Mouse (Mus musculus): ENCODE measurements around the gene Serpine2. TPM values are rescaled to one million over a fixed set of nuclear protein-coding genes. Genes with fewer than 3 reads are reported as not detected.

The Serpine2 gene
- polyA plus RNA-seq, 1 experiment: 1.7 TPM

DNA sequence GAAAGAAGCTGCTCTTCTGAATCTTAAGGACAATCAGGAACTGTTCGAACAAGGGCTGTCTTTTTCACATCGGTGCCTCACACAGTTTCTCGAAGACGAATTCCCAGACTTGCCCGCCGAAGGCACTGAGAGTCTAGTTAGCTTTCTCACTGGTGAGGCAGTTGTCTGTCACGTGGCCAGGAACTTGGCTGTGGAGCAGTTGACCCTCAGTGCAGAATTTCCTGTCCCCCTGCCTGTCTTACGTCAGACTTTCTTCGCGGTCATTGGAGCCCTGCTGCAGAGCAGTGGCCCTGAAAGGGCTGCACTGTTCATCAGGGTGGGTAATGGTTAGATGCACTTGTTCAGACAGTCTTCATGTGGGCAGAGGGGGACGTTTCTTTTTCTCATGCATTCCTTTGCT, 83.0 kb downstream of the Serpine2 start:
- peaks cover 2% of the 10 kb centered on the region for H3K36me3 ChIP-seq (ENCODE audit: control insufficient read depth, insufficient read depth, low read length)

DNA sequence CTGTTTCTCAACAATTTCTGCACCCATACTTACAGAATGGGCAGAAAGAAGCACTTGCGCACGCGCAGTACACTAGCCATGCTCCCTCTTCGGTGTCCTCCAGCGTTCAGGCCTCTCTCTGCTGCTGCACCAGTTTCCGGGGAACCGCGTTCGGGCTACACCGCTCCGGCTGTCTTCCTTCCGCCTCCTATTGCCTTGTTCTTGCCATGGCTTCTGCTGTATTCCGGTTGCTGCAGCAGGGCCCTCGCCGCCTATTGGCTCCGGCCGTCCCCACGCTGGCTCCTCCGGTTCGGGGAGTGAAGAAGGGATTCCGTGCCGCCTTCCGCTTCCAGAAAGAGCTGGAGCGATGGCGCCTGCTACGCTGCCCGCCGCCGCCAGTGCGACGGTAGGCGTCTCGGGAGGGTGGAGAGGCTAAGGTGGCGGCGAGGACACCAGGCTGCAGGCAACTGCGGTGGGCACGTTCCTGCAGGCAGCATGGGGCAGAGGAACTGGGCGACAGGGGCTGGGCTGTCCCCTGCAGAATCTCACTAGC, 85.0 kb downstream of the Serpine2 start, which contains the start of the genes Mrpl44 and Wdfy1:
TSS of gene Mrpl44 (plus strand) at position 92 of the 532 bp plus-strand sequence.
TSS of gene Wdfy1 (minus strand) at position 217 of the 532 bp plus-strand sequence.
- TF ChIP-seq POLR2A (IDR thresholded peaks at IDR 0.05; ENCODE audit: control insufficient read depth, low read depth, low read length) (peak; percentile 83; the same call in 1 of the 2 replicates), CTCF (IDR thresholded peaks at IDR 0.05; ENCODE audit: control insufficient read depth, insufficient read depth, insufficient replicate concordance, low read depth, low read length) (no peak)
- H3K36me3 ChIP-seq (ENCODE audit: control insufficient read depth, insufficient read depth, low read length): peaks cover 2% of the 10 kb centered on the region
- peak within 1 kb of the TSS; percentile 55 for H3K27ac ChIP-seq (ENCODE audit: control insufficient read depth, insufficient read depth, low read depth, low read length)
- H3K27me3 ChIP-seq (ENCODE audit: control insufficient read depth, insufficient read depth, low read length): no peaks in the 10 kb centered on the region
- H3K4me1 ChIP-seq (ENCODE audit: control insufficient read depth, insufficient read depth, low read length): no peaks in the 10 kb centered on the region
- H3K4me3 ChIP-seq (ENCODE audit: control insufficient read depth, low read depth, low read length): peak within 1 kb of the TSS; percentile 96

More for the DNA sequence above, 83.0 kb downstream of the Serpine2 start:
- TF ChIP-seq CTCF (IDR thresholded peaks at IDR 0.05; ENCODE audit: control insufficient read depth, insufficient read depth, insufficient replicate concordance, low read depth, low read length): no peak
- no peak for TF ChIP-seq POLR2A (IDR thresholded peaks at IDR 0.05; ENCODE audit: control insufficient read depth, low read depth, low read length)
- no peaks in the 10 kb centered on the region for H3K4me1 ChIP-seq (ENCODE audit: control insufficient read depth, insufficient read depth, low read length)
- H3K27ac ChIP-seq (ENCODE audit: control insufficient read depth, insufficient read depth, low read depth, low read length): no peak overlapping the region
- H3K27me3 ChIP-seq (ENCODE audit: control insufficient read depth, insufficient read depth, low read length): no peaks in the 10 kb centered on the region
- H3K4me3 ChIP-seq (ENCODE audit: control insufficient read depth, low read depth, low read length): no peak overlapping the region

DNA sequence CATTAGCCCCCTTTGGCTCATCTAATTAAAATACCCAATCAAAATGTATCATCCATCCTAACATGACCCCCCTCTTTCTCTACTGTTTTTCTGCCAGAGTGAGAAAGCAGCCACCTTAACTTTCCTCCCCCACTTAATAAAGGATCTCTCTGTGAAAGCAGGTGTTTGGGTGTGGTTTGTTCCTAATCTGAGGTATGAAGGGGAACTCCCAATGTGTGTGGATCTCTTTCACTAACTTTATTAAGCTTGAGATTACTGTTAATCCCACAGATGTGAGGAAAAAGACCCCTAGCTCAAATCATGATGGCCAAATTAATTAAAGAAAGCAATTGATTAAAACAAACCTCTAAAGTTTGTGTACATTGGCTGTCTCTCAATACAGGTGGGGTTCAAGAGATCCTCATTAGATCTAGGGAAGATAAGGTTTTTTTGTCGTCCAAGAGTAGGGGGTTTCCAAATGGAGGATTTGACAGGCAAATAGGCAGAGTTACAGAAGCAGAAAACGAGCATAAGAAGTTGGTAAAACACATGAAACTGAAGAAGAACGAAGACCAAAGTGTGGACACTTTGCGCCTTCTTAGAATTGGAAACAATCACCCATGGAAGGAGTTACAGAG, 86.7 kb downstream of the Serpine2 start:
- Histone ChIP-seq H3K27me3 (ENCODE audit: control insufficient read depth, insufficient read depth, low read length) (no peaks in the 10 kb centered on the region), H3K4me1 (ENCODE audit: control insufficient read depth, insufficient read depth, low read length) (no peaks in the 10 kb centered on the region)

DNA sequence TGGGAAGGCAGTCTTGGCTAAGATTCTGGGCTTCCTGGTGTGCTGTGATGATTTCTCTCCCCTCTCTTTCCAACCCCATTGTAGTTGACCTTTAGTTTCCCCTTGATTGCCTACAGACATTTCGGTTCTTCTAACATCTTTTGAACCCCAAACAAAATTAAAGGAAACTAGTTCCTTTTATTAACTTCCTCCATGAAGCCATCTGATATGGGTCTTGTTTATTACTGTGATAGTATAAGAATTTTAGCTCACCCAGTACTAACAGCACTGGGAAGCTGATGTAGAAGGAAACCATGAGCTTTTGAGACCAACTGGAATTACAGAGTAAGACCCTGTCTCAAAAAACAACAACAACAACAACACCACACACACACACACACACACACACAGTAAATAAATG, 92.7 kb downstream of the Serpine2 start:
- H3K27me3 ChIP-seq (ENCODE audit: control insufficient read depth, insufficient read depth, low read length): no peaks in the 10 kb centered on the region
- H3K4me3 ChIP-seq (ENCODE audit: control insufficient read depth, low read depth, low read length): no peak overlapping the region
- no peak overlapping the region for H3K27ac ChIP-seq (ENCODE audit: control insufficient read depth, insufficient read depth, low read depth, low read length)
- no peaks in the 10 kb centered on the region for H3K36me3 ChIP-seq (ENCODE audit: control insufficient read depth, insufficient read depth, low read length)
- no peaks in the 10 kb centered on the region for H3K4me1 ChIP-seq (ENCODE audit: control insufficient read depth, insufficient read depth, low read length)
- TF ChIP-seq POLR2A (IDR thresholded peaks at IDR 0.05; ENCODE audit: control insufficient read depth, low read depth, low read length): no peak
- TF ChIP-seq CTCF (IDR thresholded peaks at IDR 0.05; ENCODE audit: control insufficient read depth, insufficient read depth, insufficient replicate concordance, low read depth, low read length): no peak

More for the DNA sequence above, 86.7 kb downstream of the Serpine2 start:
- Histone ChIP-seq H3K4me3 (ENCODE audit: control insufficient read depth, low read depth, low read length) (no peak overlapping the region), H3K27ac (ENCODE audit: control insufficient read depth, insufficient read depth, low read depth, low read length) (no peak overlapping the region), H3K36me3 (ENCODE audit: control insufficient read depth, insufficient read depth, low read length) (peaks cover 2% of the 10 kb centered on the region)
- TF ChIP-seq CTCF (IDR thresholded peaks at IDR 0.05; ENCODE audit: control insufficient read depth, insufficient read depth, insufficient replicate concordance, low read depth, low read length) (no peak), POLR2A (IDR thresholded peaks at IDR 0.05; ENCODE audit: control insufficient read depth, low read depth, low read length) (no peak)

DNA sequence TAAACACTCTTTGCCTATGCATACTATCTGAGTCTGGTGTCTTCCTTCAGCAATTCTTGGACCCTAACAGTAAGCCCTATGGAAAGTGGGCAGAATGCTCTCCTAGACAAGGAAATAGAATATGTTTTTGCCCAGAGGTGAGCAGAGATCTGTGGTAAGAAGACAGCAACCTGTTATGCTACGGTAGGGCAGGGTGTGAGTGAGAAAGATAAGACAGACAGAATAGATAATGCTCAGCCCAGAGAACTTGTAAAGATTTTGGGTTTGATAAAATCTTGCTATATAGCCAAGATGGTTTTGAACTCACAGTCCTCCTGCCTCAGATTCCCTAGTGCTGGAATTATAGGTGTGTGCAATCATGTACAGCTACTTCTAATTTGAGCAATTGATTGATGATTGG, 96.5 kb downstream of the Serpine2 start:
- no peaks in the 10 kb centered on the region for H3K27me3 ChIP-seq (ENCODE audit: control insufficient read depth, insufficient read depth, low read length)
- H3K4me1 ChIP-seq (ENCODE audit: control insufficient read depth, insufficient read depth, low read length): peaks cover 10% of the 10 kb centered on the region
- H3K36me3 ChIP-seq (ENCODE audit: control insufficient read depth, insufficient read depth, low read length): no peaks in the 10 kb centered on the region
- no peak for TF ChIP-seq CTCF (IDR thresholded peaks at IDR 0.05; ENCODE audit: control insufficient read depth, insufficient read depth, insufficient replicate concordance, low read depth, low read length)
- no peak for TF ChIP-seq POLR2A (IDR thresholded peaks at IDR 0.05; ENCODE audit: control insufficient read depth, low read depth, low read length)
- H3K4me3 ChIP-seq (ENCODE audit: control insufficient read depth, low read depth, low read length): no peak overlapping the region
- no peak overlapping the region for H3K27ac ChIP-seq (ENCODE audit: control insufficient read depth, insufficient read depth, low read depth, low read length)

DNA sequence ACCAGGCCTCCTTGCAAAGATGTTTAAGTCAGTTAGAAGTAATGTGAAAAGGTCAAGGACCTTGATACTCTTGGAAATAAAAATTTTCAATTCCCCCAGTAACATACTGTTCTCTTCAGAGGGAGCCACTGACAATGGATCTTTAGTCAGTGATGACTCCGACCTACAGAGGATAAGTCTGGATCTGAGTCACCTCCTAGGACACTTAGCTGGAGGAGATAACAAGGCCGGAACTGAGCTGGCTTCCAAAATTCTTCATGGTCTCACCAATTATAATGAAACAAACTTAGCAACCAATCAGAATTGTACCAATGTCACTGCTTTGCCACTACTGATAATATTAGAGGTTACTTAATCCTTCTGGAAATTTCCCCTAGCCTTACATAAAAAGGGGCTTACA, 96.9 kb downstream of the Serpine2 start:
- no peaks in the 10 kb centered on the region for H3K27me3 ChIP-seq (ENCODE audit: control insufficient read depth, insufficient read depth, low read length)
- TF ChIP-seq POLR2A (IDR thresholded peaks at IDR 0.05; ENCODE audit: control insufficient read depth, low read depth, low read length) (no peak), CTCF (IDR thresholded peaks at IDR 0.05; ENCODE audit: control insufficient read depth, insufficient read depth, insufficient replicate concordance, low read depth, low read length) (no peak)
- peaks cover 10% of the 10 kb centered on the region for H3K4me1 ChIP-seq (ENCODE audit: control insufficient read depth, insufficient read depth, low read length)
- H3K36me3 ChIP-seq (ENCODE audit: control insufficient read depth, insufficient read depth, low read length): no peaks in the 10 kb centered on the region
- H3K27ac ChIP-seq (ENCODE audit: control insufficient read depth, insufficient read depth, low read depth, low read length): no peak overlapping the region
- no peak overlapping the region for H3K4me3 ChIP-seq (ENCODE audit: control insufficient read depth, low read depth, low read length)

DNA sequence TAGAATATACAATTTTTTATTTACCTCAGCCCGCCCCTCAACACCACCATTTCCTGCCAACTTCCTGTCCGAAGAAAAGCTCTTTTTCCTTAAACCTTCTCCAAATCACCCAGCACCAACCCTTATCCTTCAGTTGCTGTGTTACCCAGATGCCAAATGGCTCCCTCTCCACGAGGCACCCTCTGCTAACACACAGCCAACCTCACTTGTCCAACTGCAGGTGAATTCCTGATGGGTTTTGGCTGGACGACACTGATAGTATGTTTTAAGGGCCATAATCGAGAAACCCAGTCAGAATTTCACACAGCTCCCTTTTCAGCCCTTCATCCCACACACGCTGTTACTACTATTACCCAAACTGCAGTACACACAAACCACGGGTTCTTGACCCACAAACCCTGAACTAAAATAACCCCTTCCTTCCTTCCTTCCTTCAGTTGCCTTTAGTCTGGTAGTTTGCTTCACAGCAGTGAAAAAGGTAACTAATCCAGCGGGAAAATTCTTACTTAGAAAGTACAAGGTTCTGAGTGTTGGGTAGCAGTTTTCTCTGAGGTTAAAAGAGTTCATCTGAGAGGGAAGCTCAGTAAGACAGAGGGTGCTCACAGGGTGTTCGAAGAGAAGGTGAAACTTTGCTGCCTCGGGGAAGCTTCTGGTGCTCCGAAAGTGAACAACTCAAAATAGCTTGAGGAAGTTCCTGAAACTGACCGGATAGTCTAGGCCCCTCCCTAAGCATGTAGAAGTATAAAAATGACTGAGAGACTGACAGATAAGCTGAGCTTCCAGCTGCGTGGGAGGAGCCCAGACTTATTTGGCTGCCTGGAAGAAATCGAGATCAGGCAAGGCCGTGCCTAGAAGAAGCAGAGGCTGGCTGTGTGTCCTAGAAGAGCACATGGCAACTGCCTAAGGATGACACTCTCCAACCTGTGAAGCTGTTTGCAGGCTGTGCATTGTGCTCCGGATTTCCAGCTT, 98.4 kb downstream of the Serpine2 start:
- no peak for TF ChIP-seq CTCF (IDR thresholded peaks at IDR 0.05; ENCODE audit: control insufficient read depth, insufficient read depth, insufficient replicate concordance, low read depth, low read length)
- no peak for TF ChIP-seq POLR2A (IDR thresholded peaks at IDR 0.05; ENCODE audit: control insufficient read depth, low read depth, low read length)
- no peaks in the 10 kb centered on the region for H3K27me3 ChIP-seq (ENCODE audit: control insufficient read depth, insufficient read depth, low read length)
- H3K36me3 ChIP-seq (ENCODE audit: control insufficient read depth, insufficient read depth, low read length): no peaks in the 10 kb centered on the region
- H3K4me3 ChIP-seq (ENCODE audit: control insufficient read depth, low read depth, low read length): 0 out of 2 replicates have a peak overlapping the region, but pooled peaks have one; percentile 18
- peaks cover 10% of the 10 kb centered on the region for H3K4me1 ChIP-seq (ENCODE audit: control insufficient read depth, insufficient read depth, low read length)
- H3K27ac ChIP-seq (ENCODE audit: control insufficient read depth, insufficient read depth, low read depth, low read length): no peak overlapping the region

Data from testis, adult 2 months (tissue).